Mouse (Mus musculus): ENCODE data around the gene 2610028H24Rik. TPM values are rescaled to one million over a fixed set of nuclear protein-coding genes. Genes with fewer than 3 reads are reported as not detected.

The 2610028H24Rik gene
- total and polyA plus RNA-seq, 2 experiments from 2014 or later = 0.19 TPM; not detected in 1

GRCm38 (mm10) chr10:76489205-76489604 lies 40.3 kb downstream of the 2610028H24Rik start:
- H3K4me1 ChIP-seq (ENCODE audit: insufficient read depth) = no peaks in the 10 kb centered on the region

GRCm38 (mm10) chr10:76493527-76493926 lies 44.6 kb downstream of the 2610028H24Rik start:
- Histone ChIP-seq H3K4me3 (ENCODE audit: low read depth, low read length) (no peak overlapping the region), H3K4me2 (ENCODE audit: low read depth) (no peak overlapping the region), H3K9ac (no peak overlapping the region), H3K27me3 (ENCODE audit: insufficient read depth, low read length) (no peaks in the 10 kb centered on the region), H3K4me1 (ENCODE audit: insufficient read depth) (no peaks in the 10 kb centered on the region), H3K36me3 (ENCODE audit: insufficient read depth) (peaks cover 88% of the 10 kb centered on the region), H3K27ac (ENCODE audit: low read depth, low read length) (no peak overlapping the region), H3K9me3 (ENCODE audit: low read length) (no peaks in the 10 kb centered on the region)
- DNase-seq = no peak
- no peak for TF ChIP-seq CTCF (IDR thresholded peaks at IDR 0.05; ENCODE audit: low read depth)
- ATAC-seq = no peak
- WGBS = 91% methylated on average over 1 of the region's 1 CpGs

More at GRCm38 (mm10) chr10:76489205-76489604, 40.3 kb downstream of the 2610028H24Rik start:
- Histone ChIP-seq H3K4me3 (ENCODE audit: low read depth, low read length) (no peak overlapping the region), H3K36me3 (ENCODE audit: insufficient read depth) (peaks cover 93% of the 10 kb centered on the region), H3K9ac (no peak overlapping the region), H3K9me3 (ENCODE audit: low read length) (no peaks in the 10 kb centered on the region), H3K27me3 (ENCODE audit: insufficient read depth, low read length) (no peaks in the 10 kb centered on the region), H3K27ac (ENCODE audit: low read depth, low read length) (no peak overlapping the region), H3K4me2 (ENCODE audit: low read depth) (no peak overlapping the region)
- TF ChIP-seq CTCF (IDR thresholded peaks at IDR 0.05; ENCODE audit: low read depth) = no peak
- no peak for DNase-seq
- 93% methylated on average over 15 of the region's 15 CpGs for WGBS
- no peak for ATAC-seq

- Histone ChIP-seq H3K4me1 (ENCODE audit: insufficient read depth) (no peaks in the 10 kb centered on the region), H3K4me3 (ENCODE audit: low read depth, low read length) (no peak overlapping the region), H3K9me3 (ENCODE audit: low read length) (no peaks in the 10 kb centered on the region), H3K9ac (no peak overlapping the region), H3K27ac (ENCODE audit: low read depth, low read length) (no peak overlapping the region), H3K4me2 (ENCODE audit: low read depth) (no peak overlapping the region), H3K27me3 (ENCODE audit: insufficient read depth, low read length) (no peaks in the 10 kb centered on the region), H3K36me3 (ENCODE audit: insufficient read depth) (peaks cover 84% of the 10 kb centered on the region)
- DNase-seq (no peak), ATAC-seq (no peak)
- TF ChIP-seq CTCF (IDR thresholded peaks at IDR 0.05; ENCODE audit: low read depth) = no peak
- WGBS = 93% methylated on average over 6 of the region's 6 CpGs
These were observed 46.6 kb downstream of the 2610028H24Rik start for GRCm38 (mm10) chr10:76495501-76495900.

- no peak overlapping the region for H3K4me3 ChIP-seq (ENCODE audit: low read depth, low read length)
- H3K4me1 ChIP-seq (ENCODE audit: insufficient read depth) = no peaks in the 10 kb centered on the region
- TF ChIP-seq CTCF (IDR thresholded peaks at IDR 0.05; ENCODE audit: low read depth) = no peak
- H3K36me3 ChIP-seq (ENCODE audit: insufficient read depth) = peaks cover 84% of the 10 kb centered on the region
- whole genome bisulfite sequencing = 95% methylated on average over 7 of the region's 7 CpGs
- H3K9ac ChIP-seq = no peak overlapping the region
- no peak overlapping the region for H3K4me2 ChIP-seq (ENCODE audit: low read depth)
- DNase-seq (no peak), ATAC-seq (no peak)
- no peaks in the 10 kb centered on the region for H3K9me3 ChIP-seq (ENCODE audit: low read length)
- no peak overlapping the region for H3K27ac ChIP-seq (ENCODE audit: low read depth, low read length)
- no peaks in the 10 kb centered on the region for H3K27me3 ChIP-seq (ENCODE audit: insufficient read depth, low read length)
These were observed 47.5 kb downstream of the 2610028H24Rik start for GRCm38 (mm10) chr10:76496366-76496765.

GRCm38 (mm10) chr10:76497522-76497921 lies 48.6 kb downstream of the 2610028H24Rik start:
- TF ChIP-seq CTCF (IDR thresholded peaks at IDR 0.05; ENCODE audit: low read depth) = no peak
- H3K27me3 ChIP-seq (ENCODE audit: insufficient read depth, low read length) = no peaks in the 10 kb centered on the region
- no peak overlapping the region for H3K9ac ChIP-seq
- no peaks in the 10 kb centered on the region for H3K4me1 ChIP-seq (ENCODE audit: insufficient read depth)
- H3K4me2 ChIP-seq (ENCODE audit: low read depth) = no peak overlapping the region
- 97% methylated on average over 4 of the region's 4 CpGs for WGBS
- no peak overlapping the region for H3K27ac ChIP-seq (ENCODE audit: low read depth, low read length)
- H3K4me3 ChIP-seq (ENCODE audit: low read depth, low read length) = no peak overlapping the region
- H3K36me3 ChIP-seq (ENCODE audit: insufficient read depth) = peaks cover 87% of the 10 kb centered on the region
- DNase-seq = no peak
- H3K9me3 ChIP-seq (ENCODE audit: low read length) = no peaks in the 10 kb centered on the region
- ATAC-seq = no peak

GRCm38 (mm10) chr10:76504271-76504943 lies 55.5 kb downstream of the 2610028H24Rik start:
- DNase-seq (no peak), ATAC-seq (no peak)
- H3K9ac ChIP-seq = no peak overlapping the region
- no peaks in the 10 kb centered on the region for H3K9me3 ChIP-seq (ENCODE audit: low read length)
- H3K36me3 ChIP-seq (ENCODE audit: insufficient read depth) = peaks cover 87% of the 10 kb centered on the region
- no peak for TF ChIP-seq CTCF (IDR thresholded peaks at IDR 0.05; ENCODE audit: low read depth)
- H3K4me3 ChIP-seq (ENCODE audit: low read depth, low read length) = no peak overlapping the region
- H3K4me2 ChIP-seq (ENCODE audit: low read depth) = no peak overlapping the region
- H3K27ac ChIP-seq (ENCODE audit: low read depth, low read length) = no peak overlapping the region
- 94% methylated on average over 11 of the region's 11 CpGs for WGBS
- no peaks in the 10 kb centered on the region for H3K4me1 ChIP-seq (ENCODE audit: insufficient read depth)
- H3K27me3 ChIP-seq (ENCODE audit: insufficient read depth, low read length) = no peaks in the 10 kb centered on the region

GRCm38 (mm10) chr10:76505865-76506264 lies 57.0 kb downstream of the 2610028H24Rik start:
- H3K36me3 ChIP-seq (ENCODE audit: insufficient read depth) = peaks cover 84% of the 10 kb centered on the region
- WGBS = 96% methylated on average over 7 of the region's 7 CpGs
- TF ChIP-seq CTCF (IDR thresholded peaks at IDR 0.05; ENCODE audit: low read depth) = no peak
- DNase-seq = no peak
- H3K27me3 ChIP-seq (ENCODE audit: insufficient read depth, low read length) = no peaks in the 10 kb centered on the region
- no peaks in the 10 kb centered on the region for H3K4me1 ChIP-seq (ENCODE audit: insufficient read depth)
- H3K4me3 ChIP-seq (ENCODE audit: low read depth, low read length) = no peak overlapping the region
- H3K9ac ChIP-seq = no peak overlapping the region
- no peaks in the 10 kb centered on the region for H3K9me3 ChIP-seq (ENCODE audit: low read length)
- ATAC-seq = no peak
- H3K27ac ChIP-seq (ENCODE audit: low read depth, low read length) = no peak overlapping the region
- H3K4me2 ChIP-seq (ENCODE audit: low read depth) = no peak overlapping the region

Other genes with a start within 250 kb of the 2610028H24Rik start
- gene Prmt2, start 211.2 kb upstream of the 2610028H24Rik start, total RNA-seq (2014; rRNA removed) = 155 and 162 TPM in 2 replicates
- gene Prmt2, start 211.2 kb upstream of the 2610028H24Rik start, polyA plus RNA-seq (2015; fragmentation: Nextera tagmentation; extraction: Ambion mirVana) = 203 and 262 TPM in 2 replicates
- 3.2 and 3.9 TPM in 2 replicates for gene S100b, start 195.2 kb upstream of the 2610028H24Rik start, total RNA-seq (2014; rRNA removed)
- 2.8 and 3.6 TPM in 2 replicates for gene S100b, start 195.2 kb upstream of the 2610028H24Rik start, polyA plus RNA-seq (2015; fragmentation: Nextera tagmentation; extraction: Ambion mirVana)
- gene Dip2a, start 103.8 kb upstream of the 2610028H24Rik start, total RNA-seq (2014; rRNA removed) = 46.5 and 49.0 TPM in 2 replicates
- 6.2 and 8.7 TPM in 2 replicates for gene Dip2a, start 103.8 kb upstream of the 2610028H24Rik start, polyA plus RNA-seq (2015; fragmentation: Nextera tagmentation; extraction: Ambion mirVana)
- not detected in 2 replicates for gene AC141477.1, start 8.6 kb upstream of the 2610028H24Rik start, total RNA-seq (2014; rRNA removed)
- not detected in 2 replicates for gene AC141477.1, start 8.6 kb upstream of the 2610028H24Rik start, polyA plus RNA-seq (2015; fragmentation: Nextera tagmentation; extraction: Ambion mirVana)
- gene Pcnt, start 6.3 kb upstream of the 2610028H24Rik start, total RNA-seq (2014; rRNA removed) = 10.1 and 19.0 TPM in 2 replicates
- gene Pcnt, start 6.3 kb upstream of the 2610028H24Rik start, polyA plus RNA-seq (2015; fragmentation: Nextera tagmentation; extraction: Ambion mirVana) = 2.9 and 4.4 TPM in 2 replicates
- 33.7 and 41.5 TPM in 2 replicates for gene Mcm3ap, start 19.8 kb downstream of the 2610028H24Rik start, total RNA-seq (2014; rRNA removed)
- 48.6 and 52.7 TPM in 2 replicates for gene Mcm3ap, start 19.8 kb downstream of the 2610028H24Rik start, polyA plus RNA-seq (2015; fragmentation: Nextera tagmentation; extraction: Ambion mirVana)
- gene Ybey, start 20.0 kb downstream of the 2610028H24Rik start, total RNA-seq (2014; rRNA removed) = 5.7 and 6.9 TPM in 2 replicates
- 3.6 and 4.6 TPM in 2 replicates for gene Ybey, start 20.0 kb downstream of the 2610028H24Rik start, polyA plus RNA-seq (2015; fragmentation: Nextera tagmentation; extraction: Ambion mirVana)
- gene Lss, start 82.5 kb downstream of the 2610028H24Rik start, total RNA-seq (2014; rRNA removed) = 66.3 and 67.1 TPM in 2 replicates
- gene Lss, start 82.5 kb downstream of the 2610028H24Rik start, polyA plus RNA-seq (2015; fragmentation: Nextera tagmentation; extraction: Ambion mirVana) = 31.5 and 38.6 TPM in 2 replicates
- 0.38 TPM in 1 of 2 replicates, not detected in the other for gene Spatc1l, start 113.2 kb downstream of the 2610028H24Rik start, total RNA-seq (2014; rRNA removed)
- gene Spatc1l, start 113.2 kb downstream of the 2610028H24Rik start, polyA plus RNA-seq (2015; fragmentation: Nextera tagmentation; extraction: Ambion mirVana) = not detected in 2 replicates
- 0.05 and 0.08 TPM in 2 replicates for gene Ftcd, start 126.6 kb downstream of the 2610028H24Rik start, total RNA-seq (2014; rRNA removed)
- 0.17 TPM in 1 of 2 replicates, not detected in the other for gene Ftcd, start 126.6 kb downstream of the 2610028H24Rik start, polyA plus RNA-seq (2015; fragmentation: Nextera tagmentation; extraction: Ambion mirVana)
- gene Col6a2, start 174.5 kb downstream of the 2610028H24Rik start, total RNA-seq (2014; rRNA removed) = 13.5 and 21.5 TPM in 2 replicates
- gene Col6a2, start 174.5 kb downstream of the 2610028H24Rik start, polyA plus RNA-seq (2015; fragmentation: Nextera tagmentation; extraction: Ambion mirVana) = 10.4 and 11.6 TPM in 2 replicates